Mouse (Mus musculus) myocyte (in vitro differentiated cells): ENCODE results near the gene Actn4.

ENCODE experiments used
- MAX ChIP-seq: IDR thresholded peaks from one replicate; pipeline ENCODE4 v1.6.1; 2011; ENCODE audit warnings: low read depth, mild to moderate bottlenecking, control low read depth
- POLR2A ChIP-seq: IDR thresholded peaks from one replicate; pipeline ENCODE4 v1.6.1; 2011; ENCODE audit warnings: low read depth, mild to moderate bottlenecking, control low read depth, moderate library complexity; ENCODE audit not compliant: insufficient read length

GRCm38 (mm10) chr7:28990766-28991273 lies 28.7 kb upstream of the Actn4 start:
- no peak for TF ChIP-seq POLR2A
- TF ChIP-seq MAX = no peak
